Mouse (Mus musculus): ENCODE data around the gene Clmp. TPM values are rescaled to one million over a fixed set of nuclear protein-coding genes. Genes with fewer than 3 reads are reported as not detected.

Gene Clmp
- total and polyA plus RNA-seq, 3 experiments = 2.8 to 5.5 (median 4.4) TPM

DNA sequence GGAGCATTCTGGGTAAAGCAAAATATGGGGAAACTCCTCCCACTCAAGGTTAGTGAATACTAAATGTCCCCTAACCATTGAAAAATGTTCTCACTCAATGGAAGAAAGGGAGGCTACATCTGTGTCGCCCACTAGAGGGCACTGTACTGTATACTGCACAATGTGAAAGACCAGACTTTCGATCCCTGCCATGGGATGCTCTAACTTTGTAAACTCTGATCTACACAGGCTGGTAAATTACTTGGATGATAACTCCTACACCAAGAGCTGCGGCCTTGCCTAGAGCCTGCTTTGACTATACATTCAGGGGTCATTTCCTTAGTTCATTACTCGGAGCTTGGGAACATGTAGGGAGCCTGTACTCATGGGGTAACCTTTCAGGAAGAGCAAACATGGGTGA is 70.6 kb downstream of the Clmp start:
- intact Hi-C loops (cut with DNase I) = loop anchor here (2.0 kb wide), 2 partner anchors 24 to 48 kb away; no protein-coding TSS in a partner anchor
- Histone ChIP-seq H3K79me2 (replicated peaks; ENCODE audit: control insufficient read depth, insufficient read depth, low read length) (no peaks in the 10 kb centered on the region), H3K4me1 (ENCODE audit: control insufficient read depth, insufficient read depth, low read length) (peaks cover 6% of the 10 kb centered on the region), H3K9ac (ENCODE audit: low read depth, low read length) (no peak overlapping the region; the same call in 1 of the 2 replicates), H3K27ac (no peak overlapping the region), H3K36me3 (ENCODE audit: control insufficient read depth, insufficient read depth, low read length) (no peaks in the 10 kb centered on the region), H3K27me3 (ENCODE audit: control insufficient read depth, insufficient read depth, low read length) (no peaks in the 10 kb centered on the region), H3K4me3 (peak overlapping the region; percentile 29; the same call in 1 of the 2 replicates)
- 16% methylated on average over 4 of the region's 4 CpGs for WGBS
- TF ChIP-seq POLR2A (IDR thresholded peaks at IDR 0.05; ENCODE audit: insufficient read depth, low read depth, low read length) (no peak), CTCF (IDR thresholded peaks at IDR 0.05) (peak; percentile 95)
- DNase-seq = peak; percentile 47 to 49

- Histone ChIP-seq H3K4me1 (ENCODE audit: control insufficient read depth, insufficient read depth, low read length) (peaks cover 6% of the 10 kb centered on the region), H3K36me3 (ENCODE audit: control insufficient read depth, insufficient read depth, low read length) (no peaks in the 10 kb centered on the region), H3K79me2 (replicated peaks; ENCODE audit: control insufficient read depth, insufficient read depth, low read length) (no peaks in the 10 kb centered on the region), H3K27me3 (ENCODE audit: control insufficient read depth, insufficient read depth, low read length) (no peaks in the 10 kb centered on the region), H3K4me3 (peak overlapping the region; percentile 35), H3K27ac (peak overlapping the region; percentile 90), H3K9ac (ENCODE audit: low read depth, low read length) (peak overlapping the region; percentile 42)
- TF ChIP-seq EP300 (IDR thresholded peaks at IDR 0.05; ENCODE audit: insufficient read depth, low read depth, low read length) = no peak
- no peak for TF ChIP-seq POLR2A (IDR thresholded peaks at IDR 0.05; ENCODE audit: insufficient read depth, low read depth, low read length)
- TF ChIP-seq CTCF (IDR thresholded peaks at IDR 0.05) = peak; percentile 30
- 20% methylated on average over 12 of the region's 12 CpGs for WGBS
- intact Hi-C loops (cut with DNase I) = loop anchor here (2.0 kb wide), 2 partner anchors 24 to 48 kb away; no protein-coding TSS in a partner anchor
- DNase-seq = peak; percentile 55 to 63
These were observed 71.4 kb downstream of the Clmp start for GRCm38 (mm10) chr9:40757105-40757626.

DNA sequence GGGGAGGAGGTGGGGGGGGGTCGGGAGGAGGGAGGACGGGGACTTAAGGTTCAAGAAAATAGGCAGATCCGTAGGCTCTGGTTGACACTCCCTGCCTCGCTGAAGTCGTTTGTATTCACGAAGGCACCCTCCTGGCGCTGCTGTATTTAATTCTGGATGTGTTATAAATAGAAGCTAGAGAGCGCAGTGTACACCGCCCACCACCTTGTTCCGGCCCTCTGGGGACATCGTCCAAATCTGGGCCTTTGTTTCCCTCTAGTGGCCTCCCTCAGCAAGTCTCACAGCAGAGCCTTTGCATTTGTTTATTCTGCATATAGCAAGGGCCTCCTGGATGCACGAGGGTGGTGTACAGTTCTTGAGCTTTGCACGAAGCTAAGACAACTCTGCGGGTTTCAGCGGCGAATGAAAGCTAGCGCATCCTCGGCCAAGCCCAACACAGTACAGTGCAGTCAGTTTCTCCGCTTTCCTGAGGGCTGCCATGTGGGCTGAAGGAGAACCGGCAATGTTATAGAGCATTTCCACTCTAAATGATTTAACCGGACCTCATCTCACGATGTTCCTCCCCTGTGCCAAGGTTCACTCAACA is 72.0 kb downstream of the Clmp start:
- H3K36me3 ChIP-seq (ENCODE audit: control insufficient read depth, insufficient read depth, low read length) = no peaks in the 10 kb centered on the region
- 3% methylated on average over 22 of the region's 22 CpGs for WGBS
- H3K9ac ChIP-seq (ENCODE audit: low read depth, low read length) = peak overlapping the region; percentile 26; the same call in 1 of the 2 replicates
- H3K4me3 ChIP-seq = peak overlapping the region; percentile 35
- TF ChIP-seq EP300 (IDR thresholded peaks at IDR 0.05; ENCODE audit: insufficient read depth, low read depth, low read length) (peak; percentile 73), CTCF (IDR thresholded peaks at IDR 0.05) (peak; percentile 67), POLR2A (IDR thresholded peaks at IDR 0.05; ENCODE audit: insufficient read depth, low read depth, low read length) (peak; percentile 70)
- no peaks in the 10 kb centered on the region for H3K79me2 ChIP-seq (replicated peaks; ENCODE audit: control insufficient read depth, insufficient read depth, low read length)
- peak overlapping the region; percentile 90 for H3K27ac ChIP-seq
- intact Hi-C loops (cut with DNase I) = loop anchor here (2.0 kb wide), 2 partner anchors 23 to 47 kb away; no protein-coding TSS in a partner anchor
- H3K27me3 ChIP-seq (ENCODE audit: control insufficient read depth, insufficient read depth, low read length) = no peaks in the 10 kb centered on the region
- peak; percentile 78 to 85 for DNase-seq
- H3K4me1 ChIP-seq (ENCODE audit: control insufficient read depth, insufficient read depth, low read length) = peaks cover 6% of the 10 kb centered on the region

DNA sequence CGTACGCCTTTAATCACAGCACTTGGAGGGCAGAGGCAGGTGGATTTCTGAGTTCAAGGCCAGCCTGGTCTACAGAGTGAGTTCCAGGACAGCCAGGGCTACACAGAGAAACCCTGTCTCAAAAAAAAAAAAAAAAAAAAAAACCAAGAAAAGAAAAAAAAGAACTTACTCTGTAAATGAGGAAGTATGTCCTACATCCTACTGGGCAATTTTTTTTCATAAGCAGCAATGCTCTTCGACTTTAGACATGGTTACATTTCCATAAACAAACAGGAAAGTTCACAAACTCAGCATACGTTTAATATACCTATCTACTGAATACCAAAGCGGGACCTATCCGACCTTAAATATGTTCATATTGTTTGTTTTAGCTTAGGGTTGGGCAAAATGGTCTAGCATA is 76.6 kb downstream of the Clmp start:
- Histone ChIP-seq H3K9ac (ENCODE audit: low read depth, low read length) (no peak overlapping the region), H3K4me1 (ENCODE audit: control insufficient read depth, insufficient read depth, low read length) (0 out of 2 replicates have a peak, but pooled peaks cover under 1% of the 10 kb centered on the region), H3K79me2 (replicated peaks; ENCODE audit: control insufficient read depth, insufficient read depth, low read length) (no peaks in the 10 kb centered on the region), H3K4me3 (no peak overlapping the region), H3K27ac (no peak overlapping the region), H3K36me3 (ENCODE audit: control insufficient read depth, insufficient read depth, low read length) (no peaks in the 10 kb centered on the region), H3K27me3 (ENCODE audit: control insufficient read depth, insufficient read depth, low read length) (no peaks in the 10 kb centered on the region)
- DNase-seq = no peak
- whole genome bisulfite sequencing = 83% methylated on average over 6 of the region's 6 CpGs
- intact Hi-C loops (cut with DNase I) = no loop called here
- TF ChIP-seq CTCF (IDR thresholded peaks at IDR 0.05) (no peak), EP300 (IDR thresholded peaks at IDR 0.05; ENCODE audit: insufficient read depth, low read depth, low read length) (no peak), POLR2A (IDR thresholded peaks at IDR 0.05; ENCODE audit: insufficient read depth, low read depth, low read length) (no peak)

DNA sequence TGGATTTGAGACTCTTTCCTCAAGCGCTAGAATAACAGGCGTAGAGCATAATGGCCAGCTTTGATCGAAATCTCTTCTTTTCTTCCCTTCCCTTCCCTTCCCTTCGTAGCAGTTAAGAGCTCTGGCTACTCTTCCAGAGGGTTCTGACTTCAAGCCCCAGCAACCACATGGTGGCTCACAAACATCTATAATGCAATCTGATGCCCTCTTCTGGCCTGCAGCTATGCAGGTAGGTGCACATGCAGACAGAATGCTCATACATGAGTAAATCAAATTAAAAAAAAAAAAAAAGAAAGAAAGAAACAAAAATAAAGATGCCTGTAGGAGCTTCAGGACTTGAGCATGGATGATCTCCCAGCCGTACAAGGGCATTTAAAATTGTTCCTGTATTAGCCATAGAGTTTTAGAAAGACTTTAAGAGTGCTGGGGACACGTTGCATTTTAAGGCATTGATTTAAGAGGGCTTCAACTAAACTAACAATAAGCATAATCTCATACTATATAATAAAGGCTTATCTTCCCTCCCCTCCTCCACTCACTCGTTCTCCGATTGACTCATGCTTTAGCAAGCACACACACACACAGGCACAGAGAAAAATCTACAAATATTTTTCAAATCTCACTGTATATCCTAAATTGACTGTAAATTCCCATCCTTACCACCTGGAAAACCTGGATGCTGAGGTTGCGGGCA is 79.3 kb downstream of the Clmp start:
- intact Hi-C loops (cut with DNase I) = no loop called here
- WGBS = 68% methylated on average over 8 of the region's 9 CpGs

More for the DNA sequence above, 79.3 kb downstream of the Clmp start:
- TF ChIP-seq CTCF (IDR thresholded peaks at IDR 0.05) (peak; percentile 54), EP300 (IDR thresholded peaks at IDR 0.05; ENCODE audit: insufficient read depth, low read depth, low read length) (no peak), POLR2A (IDR thresholded peaks at IDR 0.05; ENCODE audit: insufficient read depth, low read depth, low read length) (no peak)
- H3K27me3 ChIP-seq (ENCODE audit: control insufficient read depth, insufficient read depth, low read length) = no peaks in the 10 kb centered on the region
- H3K4me3 ChIP-seq = peak overlapping the region; percentile 3; the same call in 1 of the 2 replicates
- no peak overlapping the region for H3K9ac ChIP-seq (ENCODE audit: low read depth, low read length)
- no peaks in the 10 kb centered on the region for H3K36me3 ChIP-seq (ENCODE audit: control insufficient read depth, insufficient read depth, low read length)
- H3K79me2 ChIP-seq (replicated peaks; ENCODE audit: control insufficient read depth, insufficient read depth, low read length) = no peaks in the 10 kb centered on the region
- H3K4me1 ChIP-seq (ENCODE audit: control insufficient read depth, insufficient read depth, low read length) = no peaks in the 10 kb centered on the region
- no peak for DNase-seq
- H3K27ac ChIP-seq = peak overlapping the region; percentile 6
